Mouse (Mus musculus) hindbrain, embryonic 16.5 days (tissue): ENCODE measurements around the gene B3gnt5. TPM values are rescaled to one million over a fixed set of nuclear protein-coding genes. Genes with fewer than 3 reads are reported as not detected.
"Not testable (repeated sequence)": the region's sequence is repeated elsewhere in the genome, so short reads cannot be mapped to it uniquely, and the experiment has no call there.

Experiments used
- ATAC-seq: fragments of 200-750 bp; cut with Nextera tagmentation; 2 replicates; pipeline ENCODE4 v1.8.0; 2017; ENCODE audit warnings: moderate TSS enrichment, moderate library complexity
- H3K27ac ChIP-seq: fragments of 300-500 bp; sonication (generic); 2 replicates; pipeline ENCODE4 v1.5.1; 2014; ENCODE audit warnings: low read depth, mild to moderate bottlenecking, control low read depth, low read length, moderate library complexity
- H3K27me3 ChIP-seq: fragments of 300-500 bp; sonication (generic); replicated peaks from 2 replicates; pipeline ENCODE4 v1.6.1; 2014; ENCODE audit warnings: low read length; ENCODE audit not compliant: control insufficient read depth, insufficient read depth
- H3K36me3 ChIP-seq: fragments of 300-500 bp; sonication (generic); 2 replicates; pipeline ENCODE4 v1.6.1; 2014; ENCODE audit warnings: mild to moderate bottlenecking, low read length, moderate library complexity, mixed read lengths; ENCODE audit not compliant: control insufficient read depth, insufficient read depth
- H3K4me1 ChIP-seq: fragments of 300-500 bp; sonication (generic); 2 replicates; pipeline ENCODE4 v1.6.1; 2014; ENCODE audit warnings: low read depth, low read length; ENCODE audit not compliant: control insufficient read depth, insufficient read depth
- H3K4me2 ChIP-seq: fragments of 300-500 bp; sonication (generic); 2 replicates; pipeline ENCODE4 v1.6.1; 2014; ENCODE audit warnings: mild to moderate bottlenecking, low read length, control low read depth, moderate library complexity
- H3K4me3 ChIP-seq: fragments of 300-500 bp; sonication (generic); 2 replicates; pipeline ENCODE4 v1.5.1; 2014; ENCODE audit warnings: mild to moderate bottlenecking, low read length, control low read depth, moderate library complexity
- H3K9ac ChIP-seq: fragments of 300-500 bp; sonication (generic); 2 replicates; pipeline ENCODE4 v1.6.1; 2014; ENCODE audit warnings: low read depth, mild to moderate bottlenecking, control low read depth, low read length, moderate library complexity
- H3K9me3 ChIP-seq: fragments of 300-500 bp; sonication (generic); 2 replicates; pipeline ENCODE4 v1.6.1; 2014; ENCODE audit warnings: mild to moderate bottlenecking, low read length, moderate library complexity; ENCODE audit not compliant: control insufficient read depth
- WGBS: fragments of 180-500 bp; shearing (Covaris S2); extraction: QIAGEN DNeasy Blood & Tissue Kit; methylation state at CpG from one replicate; pipeline ENCODE4 v1.1.7; 2014; 5-methylcytosine and 5-hydroxymethylcytosine counted together
- polyA plus RNA-seq: library from polyadenylated mRNA; unstranded; fragments of >200 nt; fragmentation: Nextera tagmentation; extraction: Ambion mirVana; gene quantifications from 2 replicates; pipeline ENCODE4 v1.2.1, GENCODE M21; 2015

The B3gnt5 gene
- polyA plus RNA-seq = 34.1 and 36.9 TPM in 2 replicates

DNA sequence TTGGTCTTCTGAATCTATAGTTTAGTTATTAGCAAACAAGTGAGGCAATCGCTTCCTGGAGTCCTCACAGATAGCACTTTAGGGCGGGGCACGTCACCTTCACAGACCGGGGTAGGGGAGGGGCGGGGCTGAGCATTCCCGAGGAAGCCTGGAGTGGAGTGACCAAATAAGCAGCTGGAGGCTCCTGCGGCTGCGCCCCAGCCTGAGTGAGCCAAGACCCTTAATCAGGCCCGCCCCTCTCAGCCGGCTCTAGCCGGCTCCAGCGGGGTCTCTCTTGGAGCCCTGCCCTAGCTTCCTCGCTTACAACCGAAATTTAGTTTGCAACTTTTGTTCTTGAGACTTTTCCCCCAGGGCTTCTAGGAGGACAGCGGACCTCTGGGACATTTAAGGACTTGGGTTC, at the start of gene B3gnt5:
Gene B3gnt5 (plus strand): TSS at position 135 of the 400 bp plus-strand sequence.
- H3K4me2 ChIP-seq = peak within 1 kb of the TSS; percentile 93
- WGBS = 3% methylated on average over 15 of the region's 15 CpGs
- ATAC-seq = peak; percentile 93
- no peaks in the 10 kb centered on the region for H3K9me3 ChIP-seq
- H3K4me3 ChIP-seq = peak within 1 kb of the TSS; percentile 89
- H3K9ac ChIP-seq = peak within 1 kb of the TSS; percentile 96
- peaks cover 9% of the 10 kb centered on the region for H3K4me1 ChIP-seq
- H3K36me3 ChIP-seq = no peaks in the 10 kb centered on the region; the same call in 1 of the 2 replicates
- no peaks in the 10 kb centered on the region for H3K27me3 ChIP-seq
- H3K27ac ChIP-seq = peak within 1 kb of the TSS; percentile 85

- Histone ChIP-seq H3K4me1 (no peaks in the 10 kb centered on the region), H3K9ac (no peak overlapping the region), H3K27me3 (no peaks in the 10 kb centered on the region), H3K27ac (no peak overlapping the region), H3K4me2 (no peak overlapping the region), H3K9me3 (no peaks in the 10 kb centered on the region), H3K36me3 (no peaks in the 10 kb centered on the region), H3K4me3 (no peak overlapping the region)
- ATAC-seq = no peak
- 62% methylated on average over 2 of the region's 2 CpGs for WGBS
Observed at GRCm38 (mm10) chr16:19720959-19721358, 39.0 kb upstream of the B3gnt5 start.

DNA sequence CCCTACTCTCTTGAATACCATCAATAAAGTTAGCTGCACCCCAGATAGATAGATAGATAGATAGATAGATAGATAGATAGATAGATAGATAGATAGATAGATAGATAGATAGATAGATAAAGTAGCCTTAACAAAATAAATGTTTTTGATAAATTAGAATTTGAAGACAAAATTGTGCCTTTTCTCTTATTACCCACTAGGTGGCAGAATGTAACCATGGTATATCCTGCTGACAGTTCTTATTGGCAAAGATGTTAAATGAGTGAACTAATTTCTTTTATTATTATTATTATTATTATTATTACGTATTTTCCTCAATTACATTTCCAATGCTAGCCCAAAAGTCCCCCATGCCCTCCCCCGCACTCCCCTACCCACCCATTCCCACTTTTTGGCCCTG, 35.9 kb upstream of the B3gnt5 start:
- not testable (repeated sequence) for H3K4me1 ChIP-seq, ATAC-seq, H3K9ac ChIP-seq, H3K36me3 ChIP-seq, H3K27ac ChIP-seq, H3K4me3 ChIP-seq, H3K4me2 ChIP-seq, H3K27me3 ChIP-seq, H3K9me3 ChIP-seq
- WGBS = 35% methylated on average over 2 of the region's 2 CpGs

- Histone ChIP-seq H3K4me1 (no peaks in the 10 kb centered on the region), H3K9ac (no peak overlapping the region), H3K9me3 (no peaks in the 10 kb centered on the region), H3K36me3 (no peaks in the 10 kb centered on the region), H3K4me3 (no peak overlapping the region), H3K4me2 (no peak overlapping the region), H3K27ac (no peak overlapping the region), H3K27me3 (no peaks in the 10 kb centered on the region)
- 84% methylated on average over 1 of the region's 1 CpGs for WGBS
- no peak for ATAC-seq
Observed at GRCm38 (mm10) chr16:19732896-19733295, 27.1 kb upstream of the B3gnt5 start.

GRCm38 (mm10) chr16:19760505-19761496, 793 bp downstream of the B3gnt5 start:
- peak; percentile 88 for ATAC-seq
- peak overlapping the region; percentile 85 for H3K27ac ChIP-seq
- peak overlapping the region; percentile 96 for H3K9ac ChIP-seq
- H3K27me3 ChIP-seq = no peaks in the 10 kb centered on the region
- no peaks in the 10 kb centered on the region for H3K9me3 ChIP-seq
- under 1% methylated on average over 61 of the region's 61 CpGs for WGBS
- peaks cover 9% of the 10 kb centered on the region for H3K4me1 ChIP-seq
- peak overlapping the region; percentile 93 for H3K4me2 ChIP-seq
- peak overlapping the region; percentile 89 for H3K4me3 ChIP-seq
- H3K36me3 ChIP-seq = peaks cover 3% of the 10 kb centered on the region

GRCm38 (mm10) chr16:19761691-19762090, 1.7 kb downstream of the B3gnt5 start:
- peak overlapping the region; percentile 96 for H3K9ac ChIP-seq
- H3K27me3 ChIP-seq = no peaks in the 10 kb centered on the region
- WGBS = 38% methylated on average over 1 of the region's 1 CpGs
- H3K27ac ChIP-seq = no peak overlapping the region
- H3K9me3 ChIP-seq = 0 out of 2 replicates have a peak, but pooled peaks cover 3% of the 10 kb centered on the region
- H3K4me1 ChIP-seq = peaks cover 9% of the 10 kb centered on the region
- peak overlapping the region; percentile 89 for H3K4me3 ChIP-seq
- ATAC-seq = no peak
- H3K36me3 ChIP-seq = peaks cover 11% of the 10 kb centered on the region
- H3K4me2 ChIP-seq = peak overlapping the region; percentile 93

DNA sequence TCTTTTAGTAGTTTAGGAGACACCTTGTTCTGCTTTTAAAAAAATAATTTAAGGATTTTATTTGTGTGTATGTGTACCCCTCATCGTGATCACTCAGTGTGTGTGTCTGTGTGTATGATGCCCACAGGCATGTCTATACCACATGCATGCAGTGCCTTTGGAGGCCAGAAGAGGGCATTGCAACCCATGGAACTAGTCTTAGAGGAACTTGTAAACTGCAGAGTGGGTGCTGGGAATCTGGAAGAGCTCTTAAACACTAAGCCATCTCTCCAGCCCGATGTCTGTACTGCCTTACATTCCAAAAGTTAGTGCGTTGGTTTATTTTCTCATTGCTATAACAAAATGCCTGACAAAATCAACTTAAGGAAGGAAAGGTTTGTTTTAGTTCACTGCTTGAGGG, 6.1 kb downstream of the B3gnt5 start:
- no peak overlapping the region for H3K27ac ChIP-seq
- 98% methylated on average over 3 of the region's 3 CpGs for WGBS
- H3K27me3 ChIP-seq = no peaks in the 10 kb centered on the region
- H3K4me2 ChIP-seq = no peak overlapping the region
- ATAC-seq = no peak
- 0 out of 2 replicates have a peak, but pooled peaks cover 3% of the 10 kb centered on the region for H3K9me3 ChIP-seq
- peaks cover 9% of the 10 kb centered on the region for H3K4me1 ChIP-seq
- H3K9ac ChIP-seq = no peak overlapping the region
- no peak overlapping the region for H3K4me3 ChIP-seq
- peaks cover 34% of the 10 kb centered on the region for H3K36me3 ChIP-seq

- peaks cover 34% of the 10 kb centered on the region for H3K36me3 ChIP-seq
Observed at GRCm38 (mm10) chr16:19768046-19768445, 8.0 kb downstream of the B3gnt5 start.

GRCm38 (mm10) chr16:19772013-19772412, 12.0 kb downstream of the B3gnt5 start:
- Histone ChIP-seq H3K9ac (no peak overlapping the region), H3K4me2 (no peak overlapping the region), H3K4me3 (no peak overlapping the region), H3K36me3 (peaks cover 23% of the 10 kb centered on the region), H3K27ac (no peak overlapping the region), H3K27me3 (no peaks in the 10 kb centered on the region), H3K4me1 (no peaks in the 10 kb centered on the region), H3K9me3 (no peaks in the 10 kb centered on the region)
- ATAC-seq = no peak

More at GRCm38 (mm10) chr16:19768046-19768445, 8.0 kb downstream of the B3gnt5 start:
- 96% methylated on average over 5 of the region's 5 CpGs for WGBS
- H3K4me3 ChIP-seq = no peak overlapping the region
- 0 out of 2 replicates have a peak, but pooled peaks cover 3% of the 10 kb centered on the region for H3K9me3 ChIP-seq
- H3K27ac ChIP-seq = no peak overlapping the region
- peaks cover 3% of the 10 kb centered on the region for H3K4me1 ChIP-seq
- H3K27me3 ChIP-seq = no peaks in the 10 kb centered on the region
- H3K4me2 ChIP-seq = no peak overlapping the region
- no peak overlapping the region for H3K9ac ChIP-seq
- ATAC-seq = no peak
